Mouse (Mus musculus) cerebellum, adult 8-10 months (tissue): ENCODE results near the gene Phf1.
A peak's percentile ranks its signal among the peaks of the same experiment; 100 is the strongest.
"Not testable (repeated sequence)": the region's sequence is repeated elsewhere in the genome, so short reads cannot be mapped to it uniquely, and the experiment has no call there.

ENCODE experiments used
- DNase-seq: peaks from one replicate; pipeline ENCODE4 v3.0.0; 2022

Phf1 gene

GRCm38 (mm10) chr17:26932839-26933398, at the start of gene Phf1:
Phf1 (plus strand) TSS chr17:26933052.
- DNase-seq: peak; percentile 97

GRCm38 (mm10) chr17:26883585-26883984, 49.3 kb upstream of the Phf1 start:
- DNase-seq: no peak

GRCm38 (mm10) chr17:26884995-26885926, 47.6 kb upstream of the Phf1 start:
- DNase-seq: peak; percentile 67

- DNase-seq: peak; percentile 79
Measured at GRCm38 (mm10) chr17:26886047-26886749, 46.7 kb upstream of the Phf1 start.

- no peak for DNase-seq
Measured at GRCm38 (mm10) chr17:26887926-26888325, 44.9 kb upstream of the Phf1 start.

GRCm38 (mm10) chr17:26892635-26893375, 40.0 kb upstream of the Phf1 start:
- DNase-seq: no peak

GRCm38 (mm10) chr17:26893492-26893891, 39.4 kb upstream of the Phf1 start:
- no peak for DNase-seq

- no peak for DNase-seq
Measured at GRCm38 (mm10) chr17:26894342-26894741, 38.5 kb upstream of the Phf1 start.

- peak; percentile 72 for DNase-seq
Measured at GRCm38 (mm10) chr17:26895578-26895977, 37.3 kb upstream of the Phf1 start.

- DNase-seq: no peak
Measured at GRCm38 (mm10) chr17:26900916-26901315, 31.9 kb upstream of the Phf1 start.

GRCm38 (mm10) chr17:26904320-26904719, 28.5 kb upstream of the Phf1 start:
- no peak for DNase-seq

GRCm38 (mm10) chr17:26907506-26907905, 25.3 kb upstream of the Phf1 start:
- DNase-seq: not testable (repeated sequence)

- no peak for DNase-seq
Measured at GRCm38 (mm10) chr17:26915248-26915647, 17.6 kb upstream of the Phf1 start.

- peak; percentile 100 for DNase-seq
Measured at GRCm38 (mm10) chr17:26916711-26917482, 16.0 kb upstream of the Phf1 start, which contains the start of gene Kifc5b. Kifc5b (plus strand) TSS chr17:26917091.

- DNase-seq: not testable (repeated sequence)
Measured at GRCm38 (mm10) chr17:26917560-26917959, 15.3 kb upstream of the Phf1 start.

- DNase-seq: no peak
Measured at GRCm38 (mm10) chr17:26918343-26918742, 14.5 kb upstream of the Phf1 start.

- not testable (repeated sequence) for DNase-seq
Measured at GRCm38 (mm10) chr17:26919516-26919915, 13.3 kb upstream of the Phf1 start.

GRCm38 (mm10) chr17:26922368-26922767, 10.5 kb upstream of the Phf1 start:
- DNase-seq: not testable (repeated sequence)

- not testable (repeated sequence) for DNase-seq
Measured at GRCm38 (mm10) chr17:26925414-26925813, 7.4 kb upstream of the Phf1 start.

- peak; percentile 27 for DNase-seq
Measured at GRCm38 (mm10) chr17:26931795-26932194, 1.1 kb upstream of the Phf1 start.

GRCm38 (mm10) chr17:26933419-26933818, 567 bp downstream of the Phf1 start:
- no peak for DNase-seq
